Mouse (Mus musculus): ENCODE measurements around the gene Gse1.

Gene Gse1

GRCm38 (mm10) chr8:120302941-120303675, 74.9 kb downstream of the Gse1 start:
- no peak for DNase-seq

GRCm38 (mm10) chr8:120304097-120304496, 75.8 kb downstream of the Gse1 start:
- DNase-seq = no peak

- DNase-seq = no peak
Measured at GRCm38 (mm10) chr8:120305800-120306385, 77.6 kb downstream of the Gse1 start.

GRCm38 (mm10) chr8:120307103-120307502, 78.8 kb downstream of the Gse1 start:
- DNase-seq = no peak

GRCm38 (mm10) chr8:120307528-120307927, 79.3 kb downstream of the Gse1 start:
- no peak for DNase-seq

GRCm38 (mm10) chr8:120308131-120308530, 79.9 kb downstream of the Gse1 start:
- DNase-seq = no peak

GRCm38 (mm10) chr8:120308553-120308952, 80.3 kb downstream of the Gse1 start:
- DNase-seq = no peak

- DNase-seq = peak; percentile 52
Measured at GRCm38 (mm10) chr8:120309326-120309725, 81.1 kb downstream of the Gse1 start.

GRCm38 (mm10) chr8:120310063-120310462, 81.8 kb downstream of the Gse1 start:
- no peak for DNase-seq

- no peak for DNase-seq
Measured at GRCm38 (mm10) chr8:120312452-120312851, 84.2 kb downstream of the Gse1 start.

- DNase-seq = no peak
Measured at GRCm38 (mm10) chr8:120313674-120314073, 85.4 kb downstream of the Gse1 start.

GRCm38 (mm10) chr8:120314932-120315331, 86.7 kb downstream of the Gse1 start:
- no peak for DNase-seq

GRCm38 (mm10) chr8:120315644-120316043, 87.4 kb downstream of the Gse1 start:
- DNase-seq = no peak

- no peak for DNase-seq
Measured at GRCm38 (mm10) chr8:120316707-120317106, 88.5 kb downstream of the Gse1 start.

GRCm38 (mm10) chr8:120317118-120317824, 89.0 kb downstream of the Gse1 start:
- peak; percentile 69 for DNase-seq

GRCm38 (mm10) chr8:120318476-120318991, 90.3 kb downstream of the Gse1 start:
- no peak for DNase-seq

GRCm38 (mm10) chr8:120319449-120319848, 91.2 kb downstream of the Gse1 start:
- DNase-seq = peak; percentile 70

GRCm38 (mm10) chr8:120320146-120320545, 91.9 kb downstream of the Gse1 start:
- DNase-seq = no peak

GRCm38 (mm10) chr8:120321724-120322123, 93.5 kb downstream of the Gse1 start:
- DNase-seq = no peak

- DNase-seq = peak; percentile 40
Measured at GRCm38 (mm10) chr8:120322956-120323448, 94.7 kb downstream of the Gse1 start.

- DNase-seq = no peak
Measured at GRCm38 (mm10) chr8:120324555-120324954, 96.3 kb downstream of the Gse1 start.

GRCm38 (mm10) chr8:120325172-120325767, 97.0 kb downstream of the Gse1 start:
- no peak for DNase-seq

- no peak for DNase-seq
Measured at GRCm38 (mm10) chr8:120327131-120327554, 98.9 kb downstream of the Gse1 start.

Measured in right cerebral cortex, postnatal 14 days (tissue).